Mouse (Mus musculus): ENCODE measurements around the gene Gpbar1.

DNA sequence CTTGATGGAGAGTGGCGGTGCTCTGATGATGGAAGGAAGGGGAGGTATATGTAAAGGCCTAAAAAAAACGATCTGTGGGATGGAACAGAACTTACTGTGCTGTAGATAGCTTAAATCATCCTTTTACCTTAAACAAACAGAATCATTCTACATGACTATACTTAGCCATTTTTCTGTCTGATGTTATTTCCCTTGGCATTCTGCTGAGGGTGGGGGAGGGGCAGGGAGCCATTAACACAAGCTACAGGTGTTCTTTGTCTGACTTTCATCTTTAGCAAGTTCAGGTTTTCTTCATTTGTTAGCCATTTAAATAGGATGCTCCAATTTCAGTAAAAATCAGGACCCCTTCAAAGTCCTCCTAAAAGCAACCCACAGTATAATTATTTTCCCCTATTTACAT is 32.8 kb upstream of the Gpbar1 start:
- no peak for TF ChIP-seq CTCF (IDR thresholded peaks at IDR 0.05)
- no peak for TF ChIP-seq EP300 (IDR thresholded peaks at IDR 0.05)

All from lung, postnatal 0 days (tissue).